Mouse (Mus musculus) T-cell, adult 2 months (primary cell): ENCODE measurements around the gene Spata5.

Experiments used
- DNase-seq: peaks from one replicate; pipeline ENCODE4 v3.0.0; 2022; ENCODE audit warnings: low spot score

The Spata5 gene

GRCm38 (mm10) chr3:37419458-37419991 is at the start of gene Spata5:
TSS of gene Spata5 (plus strand) at chr3:37419896.
- peak; percentile 97 for DNase-seq

DNA sequence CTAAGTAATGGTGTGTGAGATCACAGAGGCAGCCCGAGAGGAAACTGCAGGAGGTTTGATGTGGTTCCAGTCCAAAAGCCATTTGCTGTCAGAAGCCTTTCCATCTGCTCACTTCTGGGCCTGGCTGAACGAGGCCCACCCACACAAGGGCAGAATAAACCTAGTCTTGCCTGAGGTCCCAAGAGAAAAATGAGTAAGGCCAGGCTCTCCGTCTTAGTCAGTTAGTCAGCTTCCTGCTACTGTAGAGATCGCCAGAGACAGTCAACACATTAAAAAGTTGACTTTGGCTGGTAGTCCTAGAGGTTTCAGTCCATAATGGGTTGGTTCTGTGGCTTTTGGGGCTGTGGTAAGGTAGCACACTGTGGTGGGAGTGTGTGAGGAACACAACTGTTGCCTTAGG is 49.3 kb upstream of the Spata5 start:
- DNase-seq = no peak

- DNase-seq = no peak
Observed at GRCm38 (mm10) chr3:37373712-37374111, 46.0 kb upstream of the Spata5 start.

GRCm38 (mm10) chr3:37377926-37378325 is 41.8 kb upstream of the Spata5 start:
- no peak for DNase-seq

DNA sequence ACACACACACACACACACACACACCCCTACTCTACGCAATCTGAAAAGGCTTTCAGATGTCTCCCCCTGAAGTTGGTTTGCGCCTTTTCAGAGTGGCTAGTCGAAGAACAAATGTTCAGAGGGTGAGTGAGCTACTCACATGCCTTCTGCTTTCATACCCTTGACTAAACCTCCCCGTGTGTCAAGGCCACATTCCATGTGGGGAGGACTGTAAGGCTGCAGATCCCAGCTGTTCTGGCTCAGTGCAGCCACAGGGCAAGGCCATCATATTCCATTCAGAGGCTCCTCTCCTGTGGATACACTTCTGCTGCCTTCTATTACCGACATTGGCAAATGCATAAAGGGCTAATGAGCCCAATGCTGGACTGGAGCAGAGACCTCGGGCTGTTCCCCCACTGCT is 41.3 kb upstream of the Spata5 start:
- no peak for DNase-seq

DNA sequence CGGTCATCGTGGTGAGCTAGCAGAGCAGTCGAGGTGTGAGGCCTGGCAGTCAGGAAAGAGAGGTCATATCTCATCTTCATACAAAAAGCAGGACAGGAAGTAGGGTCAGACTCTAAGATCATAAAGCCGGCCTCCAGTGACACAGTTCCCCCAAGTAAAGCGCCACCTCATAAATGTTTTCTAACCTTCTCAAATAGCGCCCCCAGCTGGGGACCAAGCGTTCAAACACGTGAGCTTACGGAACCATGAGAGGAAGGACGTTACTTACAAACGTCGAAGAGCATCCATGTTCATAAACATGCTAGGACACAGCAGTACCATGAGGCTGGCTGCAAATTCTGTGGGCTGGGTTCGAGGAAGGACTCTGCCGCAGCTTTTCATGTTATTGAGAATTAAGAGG is 40.5 kb upstream of the Spata5 start:
- DNase-seq = no peak

DNA sequence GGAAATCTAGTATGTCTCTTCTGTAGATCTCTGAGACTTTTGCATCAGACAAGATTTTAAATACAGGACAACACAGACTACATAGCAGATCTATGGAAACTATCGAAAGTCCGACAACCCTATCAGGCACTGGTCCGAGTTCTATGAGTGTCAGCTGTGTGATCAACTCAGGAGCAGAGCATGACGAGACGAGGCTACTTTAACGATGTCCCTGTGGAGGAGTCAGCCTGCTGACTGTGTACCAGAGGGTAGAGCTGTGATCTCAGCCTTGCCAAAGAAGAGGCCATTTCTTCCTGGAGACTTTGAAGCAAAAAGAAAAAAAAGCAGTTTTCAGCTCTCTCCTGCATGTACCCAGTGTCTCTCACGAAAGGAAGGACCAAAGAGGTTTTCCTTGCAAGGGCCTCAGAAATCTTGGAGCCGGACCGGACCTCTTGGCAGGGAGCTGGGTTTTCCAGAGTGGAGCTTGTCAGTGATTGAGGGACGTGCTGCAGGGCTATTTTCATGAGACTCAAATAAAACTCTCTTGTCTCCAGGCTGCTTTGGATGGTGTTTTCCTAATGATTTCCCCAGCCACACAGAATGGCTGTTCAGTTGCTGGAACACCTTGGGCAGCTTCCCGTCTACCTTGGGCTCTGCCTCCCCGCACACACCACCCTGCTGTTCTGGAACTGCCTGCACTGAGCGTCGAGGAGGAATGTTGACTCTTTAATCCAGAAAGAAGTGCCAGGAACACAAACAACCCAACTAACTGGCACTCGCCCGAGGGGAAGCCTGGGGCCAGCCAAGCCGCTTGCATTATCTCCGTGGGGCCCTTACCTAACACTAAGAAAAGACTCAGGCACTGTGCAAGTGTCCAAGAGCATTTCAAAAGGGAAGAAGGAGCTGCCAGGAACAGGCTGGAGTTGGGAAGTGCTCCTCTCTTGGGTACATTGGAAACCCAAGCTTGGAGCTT is 39.5 kb upstream of the Spata5 start:
- DNase-seq = no peak

DNA sequence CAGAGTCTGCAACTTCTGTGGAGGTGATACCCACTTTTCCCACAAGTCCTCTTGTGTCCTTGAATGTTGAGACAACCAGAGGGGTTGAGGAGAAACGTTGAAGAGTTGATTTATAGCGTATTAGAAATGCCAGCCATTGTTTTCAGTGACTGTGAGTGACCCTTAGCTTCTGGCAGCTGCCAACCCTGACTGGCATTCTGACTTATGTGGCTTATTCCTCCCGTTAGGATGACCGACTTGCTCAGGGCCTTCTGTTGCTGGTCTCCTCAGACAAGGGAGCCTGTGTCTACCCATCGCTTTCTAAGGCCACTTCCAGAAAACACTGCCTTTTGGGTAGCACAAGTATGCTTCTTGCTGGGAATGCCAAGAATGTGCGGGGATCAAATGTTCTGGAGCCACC is 38.2 kb upstream of the Spata5 start:
- DNase-seq = no peak

- no peak for DNase-seq
Observed at GRCm38 (mm10) chr3:37383096-37383765, 36.5 kb upstream of the Spata5 start.

DNA sequence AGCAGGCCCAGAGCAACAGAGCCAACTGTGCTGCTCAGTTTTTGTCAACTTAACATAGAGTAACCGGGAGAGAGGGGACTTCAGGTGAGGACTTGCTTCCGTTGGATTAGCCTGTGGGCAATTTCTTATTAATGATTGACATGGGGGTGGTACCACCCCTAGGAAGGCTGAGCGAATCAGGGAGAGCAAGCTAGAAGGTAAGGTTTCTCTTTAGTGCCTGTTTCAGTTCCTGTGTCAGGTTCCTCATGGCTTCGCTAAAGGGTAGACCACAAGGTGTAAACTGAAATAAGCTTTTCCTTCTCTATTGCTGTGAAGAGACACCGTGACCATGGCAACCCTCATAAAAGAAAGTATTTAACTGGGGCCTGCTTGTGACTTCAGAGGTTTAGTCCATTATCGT is 32.4 kb upstream of the Spata5 start:
- no peak for DNase-seq

GRCm38 (mm10) chr3:37396930-37397608 is 22.6 kb upstream of the Spata5 start:
- no peak for DNase-seq

DNA sequence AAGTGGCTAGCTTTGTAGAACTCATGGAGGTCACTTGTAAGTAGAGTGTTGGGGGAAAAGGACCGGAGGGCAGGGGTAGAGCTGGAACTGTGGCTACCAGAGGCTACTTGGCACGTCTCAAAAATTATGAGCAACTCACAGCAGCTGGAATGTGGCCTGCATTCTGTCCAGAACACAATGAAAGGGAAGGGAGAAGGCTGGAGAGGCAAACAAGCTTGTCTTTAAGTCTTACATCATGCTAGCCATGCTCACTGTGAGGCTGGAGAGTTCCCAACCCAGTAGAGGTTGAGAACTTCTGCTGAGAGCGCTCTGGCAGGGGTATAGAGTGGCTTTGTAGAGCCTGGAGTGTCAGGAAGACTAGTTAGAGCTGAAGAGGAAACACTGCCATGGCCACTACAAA is 22.1 kb upstream of the Spata5 start:
- DNase-seq = no peak

DNA sequence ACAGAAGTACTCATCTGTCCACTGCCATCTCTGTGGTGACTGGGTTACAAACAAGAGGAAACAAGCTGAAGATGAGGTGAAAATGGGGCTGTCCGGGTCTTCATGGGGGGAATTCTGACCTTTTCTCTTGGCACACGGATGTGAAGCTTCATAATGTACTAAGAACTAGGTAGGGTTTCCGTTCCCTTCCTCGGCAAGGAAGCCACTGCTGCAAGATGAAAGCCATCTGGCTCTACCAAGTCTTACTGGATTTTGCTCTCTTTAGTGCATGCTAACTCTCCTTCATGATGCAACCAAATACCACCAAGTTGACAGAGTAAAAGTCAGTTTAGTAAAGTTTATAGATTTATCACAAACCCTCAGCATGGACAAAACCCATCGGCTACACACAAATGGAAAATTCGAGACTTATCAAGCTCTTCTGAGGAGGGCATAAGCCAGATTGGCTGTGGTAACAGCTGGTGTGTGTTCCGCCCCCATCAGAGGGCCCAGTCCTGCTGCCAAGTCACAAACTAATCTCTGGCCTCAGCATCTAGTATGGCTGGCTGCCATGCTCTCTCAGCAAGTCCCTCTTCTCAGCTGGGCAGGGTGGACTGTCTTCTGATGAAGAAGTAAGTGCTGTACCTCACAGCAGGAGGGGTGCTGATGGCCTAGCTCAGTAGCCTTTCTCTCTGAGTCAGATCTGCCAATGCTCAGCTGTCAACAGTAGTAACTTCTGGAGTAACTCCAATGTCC is 20.9 kb upstream of the Spata5 start:
- no peak for DNase-seq

GRCm38 (mm10) chr3:37401729-37402610 is 17.7 kb upstream of the Spata5 start:
- no peak for DNase-seq

GRCm38 (mm10) chr3:37407598-37407997 is 12.1 kb upstream of the Spata5 start:
- no peak for DNase-seq

- DNase-seq = no peak
Observed at GRCm38 (mm10) chr3:37413446-37413845, 6.2 kb upstream of the Spata5 start.

- peak; percentile 65 for DNase-seq
Observed at GRCm38 (mm10) chr3:37414413-37414960, 5.2 kb upstream of the Spata5 start.

GRCm38 (mm10) chr3:37418341-37418740 is 1.4 kb upstream of the Spata5 start:
- DNase-seq = no peak

GRCm38 (mm10) chr3:37418961-37419457 is 687 bp upstream of the Spata5 start:
- peak; percentile 79 for DNase-seq

GRCm38 (mm10) chr3:37420072-37420471 is 376 bp downstream of the Spata5 start, which contains the start of gene Nudt6:
TSS of gene Nudt6 (minus strand) at chr3:37420211.
- peak; percentile 90 for DNase-seq
